15 mouse cellular contexts compared by ENCODE assay signal in genomic region chr16:30029264-30030003, GRCm38 (mm10). TPM values are rescaled to one million over a fixed set of nuclear protein-coding genes. Genes with fewer than 3 reads are reported as not detected.
"Had no signal": no experiment of that assay in that cellular context is flagged by ENCODE, and none has a peak within 500 bp of the region (broad histone marks: within the 10 kb centered on the region; RNA-seq: fewer than 3 reads in every experiment).

No protein-coding gene starts in this region.

- H3K9ac ChIP-seq: limb, embryonic 15.5 days; liver, embryonic 13.5 days; liver, postnatal 0 days; lung, embryonic 15.5 days; midbrain, embryonic 15.5 days; neural tube, embryonic 13.5 days had no signal

- H3K36me3 ChIP-seq: limb, embryonic 15.5 days; liver, embryonic 13.5 days; lung, embryonic 15.5 days; midbrain, embryonic 15.5 days; neural tube, embryonic 13.5 days had no signal

- H3K27me3 ChIP-seq: limb, embryonic 15.5 days; liver, embryonic 13.5 days; lung, embryonic 15.5 days; megakaryocyte, embryonic 14.5 days had no signal

- DNase-seq: kidney, postnatal 10 days; liver, embryonic 13.5 days; liver, postnatal 0 days; lung, postnatal 14 days; right cerebral cortex, postnatal 4 days; spleen, adult 18-20 months; thymus, adult 2 months; thymus, postnatal 25 days had no signal

- H3K4me2 ChIP-seq: limb, embryonic 15.5 days; liver, embryonic 13.5 days; lung, embryonic 15.5 days; midbrain, embryonic 11.5 days; midbrain, embryonic 15.5 days; neural tube, embryonic 13.5 days had no signal

- H3K9me3 ChIP-seq: limb, embryonic 15.5 days; liver, embryonic 13.5 days; lung, embryonic 15.5 days; megakaryocyte, embryonic 14.5 days; midbrain, embryonic 15.5 days; neural tube, embryonic 13.5 days had no signal

- H3K4me3 ChIP-seq: limb, embryonic 15.5 days; liver, embryonic 13.5 days; lung, embryonic 15.5 days; megakaryocyte, embryonic 14.5 days; midbrain, embryonic 15.5 days; neural tube, embryonic 13.5 days had no signal

- ATAC-seq: liver, postnatal 0 days; midbrain, embryonic 15.5 days had no signal

- H3K27ac ChIP-seq: limb, embryonic 15.5 days; liver, embryonic 13.5 days; lung, embryonic 15.5 days; macrophage; midbrain, embryonic 15.5 days; neural tube, embryonic 13.5 days had no signal

RNA-seq across cellular contexts. Expression of gene Hes1, which starts 34.8 kb away (rescaled TPM):
- polyA plus RNA-seq: macrophage had no signal
